Comparison of ENCODE assay signal across 18 mouse cellular contexts in the genomic region with DNA sequence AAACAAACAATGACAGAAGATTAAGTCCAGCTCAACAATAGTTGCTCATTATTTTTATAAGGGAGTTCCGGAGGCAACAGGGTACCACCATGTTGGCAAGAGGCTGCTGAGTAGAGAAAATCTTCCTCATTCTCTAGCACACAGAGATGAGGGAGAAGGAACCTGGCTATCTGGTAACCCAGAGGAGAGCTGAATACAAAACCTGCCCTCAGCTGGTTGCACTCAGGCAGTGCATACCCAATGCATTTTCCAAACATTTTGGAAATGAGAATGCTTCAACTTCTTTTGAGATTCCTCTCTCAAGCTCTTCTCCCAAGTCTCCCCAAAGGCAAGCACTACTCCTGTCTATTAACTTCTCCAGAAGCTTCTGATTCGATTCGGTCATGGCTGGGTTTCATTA. TPM values are rescaled to one million over a fixed set of nuclear protein-coding genes. Genes with fewer than 3 reads are reported as not detected.
"Had no signal": no experiment of that assay in that cellular context is flagged by ENCODE, and none has a peak within 500 bp of the region (broad histone marks: within the 10 kb centered on the region; RNA-seq: fewer than 3 reads in every experiment).

No protein-coding gene starts in this region.

- H3K4me3 ChIP-seq: kidney, embryonic 15.5 days; limb, embryonic 12.5 days; limb, embryonic 15.5 days; megakaryocyte, embryonic 14.5 days; midbrain, embryonic 12.5 days; midbrain, embryonic 15.5 days; myocyte; neural tube, embryonic 13.5 days had no signal

- DNase-seq: kidney, adult 11 months; kidney, adult 8-10 months; kidney, postnatal 36 days; layer of hippocampus, adult 9-11 months; left cerebral cortex, postnatal 4 days; liver, postnatal 0 days; thymus, postnatal 25 days had no signal

- H3K4me2 ChIP-seq: kidney, embryonic 15.5 days; limb, embryonic 12.5 days; limb, embryonic 15.5 days; liver, embryonic 11.5 days; midbrain, embryonic 12.5 days; midbrain, embryonic 15.5 days; neural tube, embryonic 13.5 days had no signal

- H3K4me1 ChIP-seq: megakaryocyte, embryonic 14.5 days had no signal

- ATAC-seq: inflammation-experienced regulatory T-cells, adult 6 months; liver, postnatal 0 days; midbrain, embryonic 15.5 days had no signal

- H3K9me3 ChIP-seq: kidney, embryonic 15.5 days; limb, embryonic 12.5 days; limb, embryonic 15.5 days; megakaryocyte, embryonic 14.5 days; midbrain, embryonic 12.5 days; midbrain, embryonic 15.5 days; neural tube, embryonic 13.5 days had no signal

- H3K27me3 ChIP-seq: kidney, embryonic 15.5 days; limb, embryonic 12.5 days; limb, embryonic 15.5 days; megakaryocyte, embryonic 14.5 days; midbrain, embryonic 12.5 days; midbrain, embryonic 15.5 days; neural tube, embryonic 13.5 days had no signal

- H3K36me3 ChIP-seq: kidney, embryonic 15.5 days; limb, embryonic 12.5 days; limb, embryonic 15.5 days; midbrain, embryonic 12.5 days; midbrain, embryonic 15.5 days; neural tube, embryonic 13.5 days had no signal

- H3K27ac ChIP-seq: kidney, embryonic 15.5 days; limb, embryonic 12.5 days; limb, embryonic 15.5 days; liver, embryonic 14.5 days; midbrain, embryonic 12.5 days; midbrain, embryonic 15.5 days; neural tube, embryonic 13.5 days had no signal

- H3K9ac ChIP-seq: kidney, embryonic 15.5 days; limb, embryonic 12.5 days; limb, embryonic 15.5 days; liver, embryonic 14.5 days; liver, postnatal 0 days; midbrain, embryonic 12.5 days; midbrain, embryonic 15.5 days; neural tube, embryonic 13.5 days had no signal

RNA-seq across cellular contexts. Expression of gene Prickle2, which starts 36.3 kb away (rescaled TPM):
- polyA plus RNA-seq: inflammation-experienced regulatory T-cells, adult 6 months had no signal
